Mouse (Mus musculus) ES-Bruce4 (cell line): Measurements from ENCODE around the gene Pfdn6.

ENCODE experiments used
- CTCF ChIP-seq: IDR thresholded peaks from one replicate; pipeline ENCODE4 v1.8.1; 2011; ENCODE audit warnings: low read depth, low read length
- EP300 ChIP-seq: IDR thresholded peaks from 2 replicates; pipeline ENCODE4 v1.6.1; 2011; ENCODE audit warnings: low read depth, low read length; ENCODE audit not compliant: insufficient read depth
- POLR2A ChIP-seq: IDR thresholded peaks from one replicate; pipeline ENCODE4 v1.8.1; 2011; ENCODE audit warnings: low read length; ENCODE audit not compliant: insufficient read depth

DNA sequence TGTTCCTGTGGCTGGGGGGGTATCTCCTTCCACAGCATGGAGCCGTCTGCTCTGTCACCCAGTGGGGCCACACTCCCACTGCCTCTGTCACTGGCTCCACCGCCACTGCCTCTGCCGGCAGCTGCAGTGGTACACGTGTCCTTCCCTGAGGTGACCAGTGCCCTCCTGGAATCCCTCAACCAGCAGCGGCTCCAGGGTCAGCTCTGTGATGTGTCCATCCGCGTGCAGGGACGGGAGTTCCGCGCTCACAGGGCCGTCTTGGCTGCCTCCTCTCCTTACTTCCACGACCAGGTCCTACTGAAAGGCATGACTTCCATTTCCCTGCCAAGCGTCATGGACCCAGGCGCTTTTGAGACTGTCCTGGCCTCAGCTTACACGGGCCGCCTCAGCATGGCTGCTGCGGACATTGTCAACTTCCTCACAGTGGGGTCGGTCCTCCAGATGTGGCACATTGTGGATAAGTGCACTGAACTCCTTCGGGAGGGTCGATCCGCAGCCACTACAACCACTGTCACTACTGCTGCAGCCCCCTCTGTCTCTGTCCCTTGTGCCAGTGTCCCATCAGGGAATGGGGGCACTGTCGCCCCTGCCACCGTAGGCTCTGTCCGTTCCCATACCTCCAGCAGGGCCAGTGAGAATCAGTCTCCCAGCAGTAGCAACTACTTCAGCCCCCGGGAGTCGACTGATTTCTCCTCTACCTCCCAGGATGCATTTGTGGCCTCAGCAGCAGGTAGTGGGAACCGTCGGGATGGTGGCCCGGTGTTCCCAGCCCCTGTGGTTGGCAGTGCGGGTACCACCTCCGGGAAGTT lies 23.1 kb downstream of the Pfdn6 start:
- TF ChIP-seq CTCF (no peak), POLR2A (no peak), EP300 (no peak)
